Mouse (Mus musculus) myocyte (in vitro differentiated cells): ENCODE measurements at regions not wholly inside any gene's neighbourhood (a gene's known extent, or its start where the extent isn't known, plus 50 kb on each side); places are given as distances from the start of the nearest gene placed in this dataset.

Source experiments
- H3K27me3 ChIP-seq: one replicate; pipeline ENCODE4 v1.6.1; 2011; ENCODE audit not compliant: control insufficient read depth, insufficient read depth, insufficient read length
- H3K36me3 ChIP-seq: one replicate; pipeline ENCODE4 v1.6.1; 2011; ENCODE audit not compliant: control insufficient read depth, insufficient read depth
- H3K4me2 ChIP-seq: one replicate; pipeline ENCODE4 v1.6.1; 2011; ENCODE audit warnings: low read depth, control low read depth
- H3K4me3 ChIP-seq: one replicate; pipeline ENCODE4 v1.5.1; 2011; ENCODE audit warnings: mild to moderate bottlenecking, control low read depth, moderate library complexity
- H3K79me2 ChIP-seq: one replicate; pipeline ENCODE4 v1.6.1; 2011; ENCODE audit not compliant: control insufficient read depth, insufficient read depth
- H3ac ChIP-seq: one replicate; pipeline ENCODE4 v1.6.1; 2011; ENCODE audit not compliant: control insufficient read depth, insufficient read length
- CEBPB ChIP-seq: IDR thresholded peaks from 2 replicates; pipeline ENCODE4 v1.6.1; 2011; ENCODE audit warnings: mild to moderate bottlenecking, moderate library complexity; ENCODE audit not compliant: poor library complexity, insufficient read depth, severe bottlenecking
- E2F4 ChIP-seq: IDR thresholded peaks from one replicate; pipeline ENCODE4 v1.6.1; 2011; ENCODE audit warnings: mild to moderate bottlenecking, control low read depth, moderate library complexity; ENCODE audit not compliant: insufficient read depth
- MAX ChIP-seq: IDR thresholded peaks from one replicate; pipeline ENCODE4 v1.6.1; 2011; ENCODE audit warnings: low read depth, mild to moderate bottlenecking, control low read depth
- MYOD1 ChIP-seq, 3 experiments: IDR thresholded peaks; one replicate each; pipeline ENCODE4 v1.6.1; 2011; ENCODE audit warnings: control low read depth in 2 of 3, low read depth in 2 of 3, mild to moderate bottlenecking in 2 of 3, moderate library complexity in 1 of 3; ENCODE audit not compliant: insufficient read length in 2 of 3, control insufficient read depth in 1 of 3
- MYOG ChIP-seq, 3 experiments: IDR thresholded peaks; one replicate each; pipeline ENCODE4 v1.6.1; 2011; ENCODE audit warnings: control low read depth in 2 of 3, low read depth in 2 of 3, mild to moderate bottlenecking in 2 of 3; ENCODE audit not compliant: insufficient read length in 2 of 3, control insufficient read depth in 1 of 3, insufficient read depth in 1 of 3
- POLR2A ChIP-seq: IDR thresholded peaks from one replicate; pipeline ENCODE4 v1.6.1; 2011; ENCODE audit warnings: low read depth, mild to moderate bottlenecking, control low read depth, moderate library complexity; ENCODE audit not compliant: insufficient read length
- POLR2AphosphoS2 ChIP-seq: IDR thresholded peaks from one replicate; pipeline ENCODE4 v1.6.1; 2011; ENCODE audit warnings: low read depth, control low read depth; ENCODE audit not compliant: insufficient read length
- REST ChIP-seq: IDR thresholded peaks from one replicate; pipeline ENCODE4 v1.6.1; 2011; ENCODE audit warnings: mild to moderate bottlenecking, control low read depth, moderate library complexity; ENCODE audit not compliant: insufficient read depth, insufficient read length
- SRF ChIP-seq: IDR thresholded peaks from one replicate; pipeline ENCODE4 v1.6.1; 2011; ENCODE audit warnings: low read depth; ENCODE audit not compliant: control insufficient read depth, insufficient read length
- TCF12 ChIP-seq: IDR thresholded peaks from one replicate; pipeline ENCODE4 v1.6.1; 2011; ENCODE audit warnings: mild to moderate bottlenecking, control low read depth; ENCODE audit not compliant: poor library complexity, insufficient read depth, severe bottlenecking
- TCF3 ChIP-seq: IDR thresholded peaks from one replicate; pipeline ENCODE4 v1.6.1; 2011; ENCODE audit warnings: low read depth, control low read depth; ENCODE audit not compliant: insufficient read length
- USF1 ChIP-seq: IDR thresholded peaks from one replicate; pipeline ENCODE4 v1.6.1; 2011; ENCODE audit warnings: low read depth, mild to moderate bottlenecking, control low read depth, moderate library complexity

GRCm38 (mm10) chr7:36921003-36921402 lies 223.1 kb downstream of the Tshz3 start:
- no peak overlapping the region for H3K4me2 ChIP-seq
- no peaks in the 10 kb centered on the region for H3K36me3 ChIP-seq
- no peaks in the 10 kb centered on the region for H3K79me2 ChIP-seq
- TF ChIP-seq MAX (no peak), TCF12 (no peak), POLR2AphosphoS2 (no peak), REST (no peak), MYOG (IDR thresholded peaks at IDR 0.05; ENCODE audit: control insufficient read depth in 1 of 3, insufficient read depth in 1 of 3, insufficient read length in 2 of 3, low read depth in 2 of 3) (no peak), E2F4 (no peak), USF1 (no peak), TCF3 (no peak), MYOD1 (IDR thresholded peaks at IDR 0.05; ENCODE audit: control insufficient read depth in 1 of 3, insufficient read length in 2 of 3, low read depth in 2 of 3) (no peak), CEBPB (no peak), POLR2A (no peak), SRF (no peak)
- H3K4me3 ChIP-seq: no peak overlapping the region
- H3ac ChIP-seq: no peak overlapping the region
- H3K27me3 ChIP-seq: no peaks in the 10 kb centered on the region

DNA sequence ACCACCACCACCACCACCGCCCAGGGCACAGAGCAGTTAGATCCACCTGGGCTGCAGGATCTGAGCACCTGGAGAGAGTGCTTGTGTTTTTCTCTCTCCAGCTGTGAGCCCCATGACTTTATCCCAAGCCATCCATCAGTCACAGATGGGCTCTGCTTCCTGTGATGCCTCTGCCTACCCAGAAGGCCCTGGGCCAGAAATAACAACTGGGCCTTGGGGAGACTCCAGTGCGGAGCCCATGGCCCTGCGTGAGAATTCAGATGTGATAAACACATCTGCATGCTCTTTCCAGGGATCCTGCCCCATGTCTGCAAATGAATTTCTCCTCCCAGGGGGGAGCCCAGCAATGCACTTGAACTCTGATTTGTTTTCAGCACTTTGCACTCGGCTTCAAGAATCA lies 235.6 kb downstream of the Tshz3 start:
- Histone ChIP-seq H3K79me2 (no peaks in the 10 kb centered on the region), H3K4me2 (no peak overlapping the region), H3K27me3 (no peaks in the 10 kb centered on the region), H3ac (no peak overlapping the region), H3K36me3 (no peaks in the 10 kb centered on the region), H3K4me3 (no peak overlapping the region)
- TF ChIP-seq POLR2AphosphoS2: no peak
- no peak for TF ChIP-seq TCF3
- TF ChIP-seq MYOG (IDR thresholded peaks at IDR 0.05; ENCODE audit: control insufficient read depth in 1 of 3, insufficient read depth in 1 of 3, insufficient read length in 2 of 3, low read depth in 2 of 3): no peak
- TF ChIP-seq POLR2A: no peak
- TF ChIP-seq USF1: no peak
- TF ChIP-seq MAX: no peak
- TF ChIP-seq MYOD1 (IDR thresholded peaks at IDR 0.05; ENCODE audit: control insufficient read depth in 1 of 3, insufficient read length in 2 of 3, low read depth in 2 of 3): no peak
- TF ChIP-seq CEBPB: no peak
- TF ChIP-seq REST: no peak
- no peak for TF ChIP-seq E2F4
- no peak for TF ChIP-seq SRF
- TF ChIP-seq TCF12: no peak

- H3K79me2 ChIP-seq: no peaks in the 10 kb centered on the region
- H3ac ChIP-seq: no peak overlapping the region
- no peak overlapping the region for H3K4me3 ChIP-seq
- H3K36me3 ChIP-seq: no peaks in the 10 kb centered on the region
- TF ChIP-seq TCF12 (no peak), POLR2AphosphoS2 (no peak), E2F4 (no peak), TCF3 (no peak), USF1 (no peak)
- no peak overlapping the region for H3K4me2 ChIP-seq
- H3K27me3 ChIP-seq: no peaks in the 10 kb centered on the region
These were observed 237.1 kb downstream of the Tshz3 start for GRCm38 (mm10) chr7:36934792-36935555.

GRCm38 (mm10) chr7:36940611-36941010 lies 242.7 kb downstream of the Tshz3 start:
- TF ChIP-seq SRF (no peak), REST (no peak), TCF12 (no peak), MAX (no peak), USF1 (no peak), TCF3 (no peak)
- Histone ChIP-seq H3K27me3 (no peaks in the 10 kb centered on the region), H3K79me2 (no peaks in the 10 kb centered on the region), H3K4me2 (no peak overlapping the region), H3ac (no peak overlapping the region), H3K36me3 (no peaks in the 10 kb centered on the region), H3K4me3 (no peak overlapping the region)

DNA sequence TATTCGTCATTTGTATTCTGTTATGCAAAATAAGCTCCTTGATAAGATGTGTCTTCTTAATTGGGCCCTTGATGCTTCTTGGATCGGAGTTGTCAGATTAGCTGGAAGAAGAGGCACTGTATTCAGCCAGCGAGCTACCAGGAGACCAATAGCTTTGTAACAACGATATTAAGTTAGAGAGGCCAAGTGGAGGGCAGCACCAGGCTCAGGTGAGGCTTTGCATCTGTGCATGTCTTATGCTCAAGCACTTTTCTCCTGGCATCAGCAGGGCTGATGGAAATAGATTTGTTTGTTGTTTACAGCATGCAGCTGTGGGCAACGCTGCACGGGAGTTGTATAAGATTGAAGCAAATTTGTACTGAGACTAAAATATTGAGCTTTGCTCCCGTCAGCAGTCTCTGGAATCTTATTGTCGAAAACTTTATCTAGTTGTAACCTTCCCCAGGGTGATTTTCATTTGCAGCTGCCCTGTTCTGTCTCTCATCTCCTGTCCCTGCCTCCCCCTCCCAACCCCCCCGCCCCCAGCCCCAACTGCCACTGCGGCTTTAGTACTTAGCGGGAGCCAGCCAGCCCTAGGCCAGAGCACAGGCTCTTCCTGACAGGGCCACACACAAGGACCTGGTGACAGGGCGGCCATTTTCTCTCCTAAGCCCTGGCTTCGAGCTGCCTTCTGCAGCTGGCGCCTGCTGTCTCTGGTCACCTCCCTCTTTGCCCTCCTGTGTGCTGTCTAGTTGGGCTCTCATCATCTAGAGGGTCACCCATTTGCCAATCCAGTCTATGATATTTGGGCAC lies 247.3 kb downstream of the Tshz3 start:
- TF ChIP-seq MYOG (IDR thresholded peaks at IDR 0.05; ENCODE audit: control insufficient read depth in 1 of 3, insufficient read depth in 1 of 3, insufficient read length in 2 of 3, low read depth in 2 of 3) (no peak), SRF (no peak), POLR2AphosphoS2 (no peak), E2F4 (no peak), CEBPB (no peak), USF1 (no peak), MYOD1 (IDR thresholded peaks at IDR 0.05; ENCODE audit: control insufficient read depth in 1 of 3, insufficient read length in 2 of 3, low read depth in 2 of 3) (no peak), TCF12 (no peak), MAX (no peak), TCF3 (no peak)
- Histone ChIP-seq H3K4me3 (no peak overlapping the region), H3K27me3 (no peaks in the 10 kb centered on the region), H3K4me2 (no peak overlapping the region), H3K79me2 (no peaks in the 10 kb centered on the region), H3K36me3 (no peaks in the 10 kb centered on the region), H3ac (no peak overlapping the region)
